Mouse (Mus musculus) left cerebral cortex, adult 8-10 months (tissue): ENCODE results near the gene Cacna1b. TPM values are rescaled to one million over a fixed set of nuclear protein-coding genes. Genes with fewer than 3 reads are reported as not detected.

ENCODE experiments used
- DNase-seq, 2 experiments: peaks; one replicate each; pipeline ENCODE4 v3.0.0; 2022; ENCODE audit warnings: low spot score in 2 of 2
- total RNA-seq, 4 experiments: library from RNA; stranded (reverse); gene quantifications; 2 replicates each; pipeline ENCODE4 v1.2.4; 2022

Gene Cacna1b
- total RNA-seq, 4 experiments from 2014 or later = 72.0 to 83.7 (median 80.1) TPM

DNA sequence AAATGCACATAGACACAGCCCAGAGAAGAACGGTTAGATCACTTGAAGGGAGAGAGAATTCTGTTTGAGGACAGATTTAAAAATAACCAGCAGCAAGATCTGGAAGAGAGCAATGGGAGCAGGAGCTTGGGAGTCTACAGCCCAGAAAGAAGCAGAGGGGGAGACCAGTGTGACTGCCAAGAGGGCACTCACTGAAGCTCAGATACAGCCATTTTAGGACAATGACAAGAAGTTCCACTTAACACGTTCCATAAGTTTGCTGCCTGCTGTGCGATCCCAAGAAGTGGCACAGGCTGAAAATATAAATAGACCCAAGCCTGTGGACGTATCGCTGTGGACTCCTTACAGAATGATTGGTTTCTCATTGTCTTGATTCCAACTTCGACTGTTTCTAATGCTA is 206.6 kb downstream of the Cacna1b start:
- DNase-seq = no peak

DNA sequence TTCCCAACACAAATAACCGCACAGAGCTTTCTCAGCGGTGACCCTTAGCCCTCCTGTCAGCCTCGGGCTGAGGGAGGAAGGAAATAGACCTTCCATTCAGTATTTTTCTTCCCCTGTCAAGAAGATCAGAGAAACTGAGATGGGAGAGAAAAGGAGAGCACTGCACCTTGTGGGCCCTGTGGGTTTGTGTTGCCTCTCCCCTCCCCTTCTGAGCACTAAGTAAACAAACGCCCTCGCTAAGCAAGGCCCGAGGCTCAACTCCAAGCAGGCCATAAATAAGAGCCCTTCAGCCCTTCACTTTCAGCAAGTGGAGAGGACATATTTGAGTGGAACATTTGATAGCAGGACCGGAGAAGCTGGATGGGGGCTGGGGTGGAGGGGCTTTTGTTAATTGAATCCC is 209.0 kb downstream of the Cacna1b start:
- no peak for DNase-seq

Other genes starting within 250 kb of the Cacna1b start
- gene Ehmt1, start 156.5 kb upstream of the Cacna1b start, total RNA-seq = 10 to 100 TPM; 54.3 to 69.5 (median 55.2) TPM
- 10 to 100 TPM; 13.4 to 22.3 (median 19.6) TPM for gene Arrdc1, start 172.1 kb upstream of the Cacna1b start, total RNA-seq
- gene Zmynd19, start 186.6 kb upstream of the Cacna1b start, total RNA-seq = 10 to 100 TPM; 32.1 to 39.3 (median 37.7) TPM
- gene Dph7, start 199.2 kb upstream of the Cacna1b start, total RNA-seq = 10 to 100 TPM; 33.2 to 38.0 (median 35.5) TPM
- gene Mrpl41, start 211.9 kb upstream of the Cacna1b start, total RNA-seq = 10 to 100 TPM; 73.6 to 77.5 (median 75.6) TPM
- gene Pnpla7, start 212.9 kb upstream of the Cacna1b start, total RNA-seq = 10 to 100 TPM; 17.9 to 28.0 (median 26.6) TPM